Mouse (Mus musculus) G1E (cell line): ENCODE measurements around the gene Fstl4. TPM values are rescaled to one million over a fixed set of nuclear protein-coding genes. Genes with fewer than 3 reads are reported as not detected.

Experiments
- ATAC-seq: 2 replicates; pipeline ENCODE4 v1.8.0; 2016; ENCODE audit warnings: mild to moderate bottlenecking; ENCODE audit not compliant: insufficient number of reproducible peaks, poor library complexity, low FRiP score, severe bottlenecking; ENCODE audit errors: extremely low read depth
- DNase-seq: peaks from one replicate; pipeline ENCODE4 v3.0.0; 2012; ENCODE audit warnings: low spot score
- H3K27me3 ChIP-seq: 2 replicates; pipeline ENCODE4 v1.6.1; 2012; ENCODE audit warnings: mild to moderate bottlenecking, low read length, inconsistent platforms; ENCODE audit not compliant: insufficient read depth
- H3K36me3 ChIP-seq: replicated peaks from 2 replicates; pipeline ENCODE3; 2012; ENCODE audit warnings: mild to moderate bottlenecking, inconsistent platforms
- H3K4me1 ChIP-seq: 2 replicates; pipeline ENCODE4 v1.6.1; 2012; ENCODE audit warnings: low read depth, low read length, inconsistent platforms, mixed read lengths; ENCODE audit not compliant: insufficient read depth
- H3K4me3 ChIP-seq: 2 replicates; pipeline ENCODE4 v1.5.1; 2012; ENCODE audit warnings: low read depth, mild to moderate bottlenecking, inconsistent platforms, low read length, moderate library complexity, mixed read lengths
- H3K9me3 ChIP-seq: replicated peaks from 2 replicates; pipeline ENCODE4 v1.6.1; 2012; ENCODE audit warnings: inconsistent platforms
- CTCF ChIP-seq: IDR thresholded peaks from 2 replicates; pipeline ENCODE4 v1.5.1; 2012; ENCODE audit warnings: low read depth, low read length, inconsistent platforms, mixed read lengths
- GATA1 ChIP-seq: IDR thresholded peaks from 2 replicates; pipeline ENCODE4 v1.6.1; 2012; ENCODE audit warnings: borderline replicate concordance, low read length, inconsistent platforms, mixed read lengths
- GATA2 ChIP-seq: IDR thresholded peaks from 2 replicates; pipeline ENCODE4 v1.6.1; 2012; ENCODE audit warnings: low read depth, low read length, inconsistent platforms, borderline replicate concordance
- POLR2AphosphoS5 ChIP-seq: IDR thresholded peaks from 2 replicates; pipeline ENCODE4 v1.6.1; 2012; ENCODE audit warnings: low read depth, low read length, inconsistent platforms; ENCODE audit not compliant: insufficient replicate concordance
- TAL1 ChIP-seq: conservative IDR thresholded peaks from 2 replicates; pipeline ENCODE4 v1.6.1; 2012; ENCODE audit warnings: low read depth, low read length, inconsistent platforms, mixed read lengths
- polyA plus RNA-seq: library from polyadenylated mRNA; stranded (reverse); fragments of >175 nt; gene quantifications from 2 replicates; pipeline ENCODE4 v1.2.3, GENCODE M21; 2012
- total RNA-seq, 2 experiments: library from RNA; stranded (forward) in 1 of 2; stranded (reverse) in 1 of 2; fragments of 200-1000 nt in 1 of 2; fragments of >200 nt in 1 of 2; fragmentation: Nextera tagmentation in 1 of 2; gene quantifications; 2 replicates each; pipeline ENCODE4 v1.2.3; 2014 to 2017

Gene Fstl4
- total and polyA plus RNA-seq, 3 experiments: 0.05 TPM; not detected in 2

GRCm38 (mm10) chr11:52970396-52970795 is 206.0 kb downstream of the Fstl4 start:
- no peak overlapping the region for H3K4me3 ChIP-seq
- TF ChIP-seq TAL1: no peak
- no peak for TF ChIP-seq CTCF
- no peak for TF ChIP-seq POLR2AphosphoS5
- TF ChIP-seq GATA2: no peak
- no peak for TF ChIP-seq GATA1
- DNase-seq: no peak
- no peaks in the 10 kb centered on the region for H3K27me3 ChIP-seq
- no peak for ATAC-seq
- H3K9me3 ChIP-seq: no peaks in the 10 kb centered on the region
- H3K36me3 ChIP-seq: no peaks in the 10 kb centered on the region
- H3K4me1 ChIP-seq: no peaks in the 10 kb centered on the region

DNA sequence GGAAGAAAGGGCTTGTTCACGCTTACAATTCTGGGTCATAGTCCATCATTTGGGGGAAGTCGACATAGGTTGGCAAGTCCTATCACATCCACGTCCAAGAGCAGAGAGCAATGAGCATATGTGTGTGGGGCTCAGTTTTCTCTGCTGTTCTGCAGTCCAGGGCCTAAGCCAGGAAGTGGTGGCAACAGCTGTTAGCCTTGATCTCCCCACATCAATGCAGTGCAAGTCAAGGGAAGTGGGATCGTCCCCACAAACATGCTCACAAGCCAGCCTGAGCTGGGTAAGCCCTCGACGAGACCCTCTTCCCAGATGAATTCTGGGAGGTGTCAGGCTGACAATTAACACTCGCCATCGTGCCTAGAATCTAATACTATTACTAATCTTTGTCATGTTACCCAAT is 222.6 kb downstream of the Fstl4 start:
- TF ChIP-seq POLR2AphosphoS5: no peak
- ATAC-seq: no peak

GRCm38 (mm10) chr11:52994688-52995087 is 230.3 kb downstream of the Fstl4 start:
- Histone ChIP-seq H3K9me3 (peaks cover 2% of the 10 kb centered on the region; the same call in 1 of the 2 replicates), H3K4me3 (no peak overlapping the region), H3K4me1 (no peaks in the 10 kb centered on the region), H3K27me3 (no peaks in the 10 kb centered on the region; the same call in 1 of the 2 replicates), H3K36me3 (no peaks in the 10 kb centered on the region)
- no peak for DNase-seq
- TF ChIP-seq TAL1 (no peak), CTCF (no peak), GATA2 (no peak), GATA1 (no peak), POLR2AphosphoS5 (no peak)
- no peak for ATAC-seq

More for the DNA sequence above, 222.6 kb downstream of the Fstl4 start:
- no peaks in the 10 kb centered on the region for H3K4me1 ChIP-seq
- DNase-seq: no peak
- no peaks in the 10 kb centered on the region for H3K36me3 ChIP-seq
- no peak overlapping the region for H3K4me3 ChIP-seq
- H3K9me3 ChIP-seq: 0 out of 2 replicates have a peak, but pooled peaks cover 2% of the 10 kb centered on the region
- no peaks in the 10 kb centered on the region for H3K27me3 ChIP-seq

GRCm38 (mm10) chr11:52996434-52997093 is 232.1 kb downstream of the Fstl4 start:
- ATAC-seq (no peak), DNase-seq (no peak)
- H3K9me3 ChIP-seq: peaks cover 2% of the 10 kb centered on the region; the same call in 1 of the 2 replicates
- H3K36me3 ChIP-seq: no peaks in the 10 kb centered on the region
- no peak overlapping the region for H3K4me3 ChIP-seq
- no peak for TF ChIP-seq TAL1
- TF ChIP-seq GATA2: no peak
- no peaks in the 10 kb centered on the region; the same call in 1 of the 2 replicates for H3K27me3 ChIP-seq
- H3K4me1 ChIP-seq: no peaks in the 10 kb centered on the region

- Histone ChIP-seq H3K4me1 (no peaks in the 10 kb centered on the region), H3K9me3 (peaks cover 2% of the 10 kb centered on the region; the same call in 1 of the 2 replicates), H3K27me3 (no peaks in the 10 kb centered on the region; the same call in 1 of the 2 replicates), H3K36me3 (no peaks in the 10 kb centered on the region), H3K4me3 (no peak overlapping the region)
- TF ChIP-seq POLR2AphosphoS5 (no peak), TAL1 (no peak), GATA1 (no peak)
- no peak for DNase-seq
- ATAC-seq: no peak
These were observed 233.0 kb downstream of the Fstl4 start for GRCm38 (mm10) chr11:52997421-52997820.

GRCm38 (mm10) chr11:53000226-53000625 is 235.8 kb downstream of the Fstl4 start:
- TF ChIP-seq GATA1 (no peak), POLR2AphosphoS5 (no peak), GATA2 (no peak), TAL1 (no peak), CTCF (no peak)
- H3K9me3 ChIP-seq: peaks cover 2% of the 10 kb centered on the region; the same call in 1 of the 2 replicates

GRCm38 (mm10) chr11:53003361-53003760 is 238.9 kb downstream of the Fstl4 start:
- Histone ChIP-seq H3K36me3 (no peaks in the 10 kb centered on the region), H3K4me3 (no peak overlapping the region), H3K27me3 (no peaks in the 10 kb centered on the region; the same call in 1 of the 2 replicates), H3K9me3 (peaks cover 2% of the 10 kb centered on the region; the same call in 1 of the 2 replicates), H3K4me1 (no peaks in the 10 kb centered on the region)
- DNase-seq (no peak), ATAC-seq (no peak)
- TF ChIP-seq GATA1 (no peak), POLR2AphosphoS5 (no peak), GATA2 (no peak), TAL1 (no peak), CTCF (no peak)

More at GRCm38 (mm10) chr11:53000226-53000625, 235.8 kb downstream of the Fstl4 start:
- H3K4me1 ChIP-seq: no peaks in the 10 kb centered on the region
- ATAC-seq (no peak), DNase-seq (no peak)
- no peaks in the 10 kb centered on the region; the same call in 1 of the 2 replicates for H3K27me3 ChIP-seq
- no peaks in the 10 kb centered on the region for H3K36me3 ChIP-seq
- H3K4me3 ChIP-seq: no peak overlapping the region
